Mouse (Mus musculus): Measurements from ENCODE around the gene Rpl6. TPM values are rescaled to one million over a fixed set of nuclear protein-coding genes. Genes with fewer than 3 reads are reported as not detected.

The Rpl6 gene
- polyA plus RNA-seq, 1 experiment from 2014 or later = 377 TPM

Other genes with a start within 250 kb of the Rpl6 start
- not detected in 2 replicates for gene Rph3a, start 194.4 kb upstream of the Rpl6 start, polyA plus RNA-seq (2016; fragmentation: Nextera tagmentation; extraction: Ambion mirVana)
- gene Ptpn11, start 13.1 kb upstream of the Rpl6 start, polyA plus RNA-seq (2016; fragmentation: Nextera tagmentation; extraction: Ambion mirVana) = 22.9 and 24.3 TPM in 2 replicates
- 5.1 and 6.8 TPM in 2 replicates for gene Hectd4, start 15.7 kb downstream of the Rpl6 start, polyA plus RNA-seq (2016; fragmentation: Nextera tagmentation; extraction: Ambion mirVana)
- 82.6 and 83.4 TPM in 2 replicates for gene Trafd1, start 181.2 kb downstream of the Rpl6 start, polyA plus RNA-seq (2016; fragmentation: Nextera tagmentation; extraction: Ambion mirVana)
- gene Naa25, start 193.5 kb downstream of the Rpl6 start, polyA plus RNA-seq (2016; fragmentation: Nextera tagmentation; extraction: Ambion mirVana) = 37.5 and 39.1 TPM in 2 replicates
- gene Tmem116, start 247.4 kb downstream of the Rpl6 start, polyA plus RNA-seq (2016; fragmentation: Nextera tagmentation; extraction: Ambion mirVana) = 4.5 and 4.7 TPM in 2 replicates
- 152 TPM in 2 replicates for gene Erp29, start 248.0 kb downstream of the Rpl6 start, polyA plus RNA-seq (2016; fragmentation: Nextera tagmentation; extraction: Ambion mirVana)

All from heart, embryonic 12.5 days (tissue).